Mouse (Mus musculus) liver, embryonic 16.5 days (tissue): ENCODE results near the gene Trim43a. TPM values are rescaled to one million over a fixed set of nuclear protein-coding genes. Genes with fewer than 3 reads are reported as not detected.
"Not testable (repeated sequence)": the region's sequence is repeated elsewhere in the genome, so short reads cannot be mapped to it uniquely, and the experiment has no call there.

Experiments used
- ATAC-seq: fragments of 200-750 bp; cut with Nextera tagmentation; 2 replicates; pipeline ENCODE4 v1.8.0; 2017; ENCODE audit warnings: low read depth, mild to moderate bottlenecking, moderate number of reproducible peaks, moderate library complexity
- H3K27ac ChIP-seq: fragments of 300-500 bp; sonication (generic); 2 replicates; pipeline ENCODE4 v1.5.1; 2014; ENCODE audit warnings: mild to moderate bottlenecking, low read length
- H3K27me3 ChIP-seq: fragments of 300-500 bp; sonication (generic); 2 replicates; pipeline ENCODE4 v1.6.1; 2014; ENCODE audit warnings: low read depth, low read length, mixed read lengths; ENCODE audit not compliant: control insufficient read depth, insufficient read depth
- H3K36me3 ChIP-seq: fragments of 300-500 bp; sonication (generic); 2 replicates; pipeline ENCODE4 v1.6.1; 2014; ENCODE audit warnings: mild to moderate bottlenecking; ENCODE audit not compliant: control insufficient read depth, insufficient read depth
- H3K4me1 ChIP-seq: fragments of 300-500 bp; sonication (generic); 2 replicates; pipeline ENCODE4 v1.6.1; 2014; ENCODE audit warnings: low read depth, low read length, mixed read lengths; ENCODE audit not compliant: control insufficient read depth
- H3K4me2 ChIP-seq: fragments of 300-500 bp; sonication (generic); 2 replicates; pipeline ENCODE4 v1.6.1; 2014; ENCODE audit warnings: low read depth, low read length, mixed read lengths
- H3K4me3 ChIP-seq: fragments of 300-500 bp; sonication (generic); 2 replicates; pipeline ENCODE4 v1.5.1; 2014; ENCODE audit warnings: low read depth, mild to moderate bottlenecking, low read length
- H3K9ac ChIP-seq: fragments of 300-500 bp; sonication (generic); 2 replicates; pipeline ENCODE4 v1.6.1; 2014; ENCODE audit warnings: low read depth, low read length
- H3K9me3 ChIP-seq: fragments of 300-500 bp; sonication (generic); replicated peaks from 2 replicates; pipeline ENCODE4 v1.6.1; 2016; ENCODE audit warnings: low read length; ENCODE audit not compliant: control insufficient read depth
- WGBS: fragments of 180-500 bp; shearing (Covaris S2); extraction: QIAGEN DNeasy Blood & Tissue Kit; methylation state at CpG from one replicate; pipeline ENCODE4 v1.1.7; 2014; ENCODE audit not compliant: insufficient replicate concordance; 5-methylcytosine and 5-hydroxymethylcytosine counted together
- polyA plus RNA-seq: library from polyadenylated mRNA; unstranded; fragments of >200 nt; fragmentation: Nextera tagmentation; extraction: Ambion mirVana; gene quantifications from 2 replicates; pipeline ENCODE4 v1.2.1, GENCODE M21; 2015

Trim43a gene
- polyA plus RNA-seq, result 0.06 and 0.08 TPM in 2 replicates

- H3K4me3 ChIP-seq, ATAC-seq, H3K27ac ChIP-seq, H3K4me1 ChIP-seq, H3K9me3 ChIP-seq, H3K9ac ChIP-seq, H3K4me2 ChIP-seq, H3K27me3 ChIP-seq, H3K36me3 ChIP-seq: not testable (repeated sequence)
- 50% methylated on average over 2 of the region's 2 CpGs for WGBS
These were observed at the start of gene Trim43a for GRCm38 (mm10) chr9:88580591-88580990. Gene Trim43a (plus strand): TSS chr9:88580891.

GRCm38 (mm10) chr9:88534093-88534492 is 46.6 kb upstream of the Trim43a start:
- Histone ChIP-seq H3K27me3 (no peaks in the 10 kb centered on the region), H3K36me3 (no peaks in the 10 kb centered on the region), H3K4me3 (no peak overlapping the region), H3K27ac (no peak overlapping the region), H3K4me1 (no peaks in the 10 kb centered on the region; the same call in 1 of the 2 replicates), H3K9me3 (no peaks in the 10 kb centered on the region), H3K4me2 (no peak overlapping the region), H3K9ac (no peak overlapping the region)
- WGBS, result 61% methylated on average over 5 of the region's 5 CpGs
- peak; percentile 58; the same call in 1 of the 2 replicates for ATAC-seq

- H3K27me3 ChIP-seq, result no peaks in the 10 kb centered on the region
- no peaks in the 10 kb centered on the region for H3K36me3 ChIP-seq
- no peak overlapping the region for H3K27ac ChIP-seq
- no peak overlapping the region for H3K4me3 ChIP-seq
- H3K4me2 ChIP-seq, result no peak overlapping the region
- H3K4me1 ChIP-seq, result no peaks in the 10 kb centered on the region
- no peak for ATAC-seq
- no peak overlapping the region for H3K9ac ChIP-seq
- H3K9me3 ChIP-seq, result no peaks in the 10 kb centered on the region
- WGBS, result 49% methylated on average over 5 of the region's 5 CpGs
These were observed 41.0 kb upstream of the Trim43a start for GRCm38 (mm10) chr9:88539546-88540224.

GRCm38 (mm10) chr9:88542816-88543215 is 37.9 kb upstream of the Trim43a start:
- H3K27me3 ChIP-seq, result no peaks in the 10 kb centered on the region
- no peak for ATAC-seq
- H3K27ac ChIP-seq, result no peak overlapping the region
- WGBS, result 41% methylated on average over 2 of the region's 2 CpGs
- no peak overlapping the region for H3K4me2 ChIP-seq
- no peak overlapping the region for H3K9ac ChIP-seq
- peaks cover 5% of the 10 kb centered on the region for H3K4me1 ChIP-seq
- no peak overlapping the region for H3K4me3 ChIP-seq
- no peaks in the 10 kb centered on the region for H3K9me3 ChIP-seq
- no peaks in the 10 kb centered on the region for H3K36me3 ChIP-seq

- Histone ChIP-seq H3K36me3 (no peaks in the 10 kb centered on the region), H3K4me2 (no peak overlapping the region)
- WGBS, result 40% methylated on average over 3 of the region's 3 CpGs
These were observed 35.2 kb upstream of the Trim43a start for GRCm38 (mm10) chr9:88545534-88545933.

GRCm38 (mm10) chr9:88546166-88546565 is 34.5 kb upstream of the Trim43a start:
- H3K9me3 ChIP-seq, result no peaks in the 10 kb centered on the region
- H3K27me3 ChIP-seq, result no peaks in the 10 kb centered on the region
- no peak overlapping the region for H3K4me2 ChIP-seq
- no peak overlapping the region for H3K9ac ChIP-seq
- no peaks in the 10 kb centered on the region for H3K36me3 ChIP-seq
- ATAC-seq, result no peak
- H3K27ac ChIP-seq, result no peak overlapping the region
- 7% methylated on average over 2 of the region's 2 CpGs for WGBS
- no peak overlapping the region for H3K4me3 ChIP-seq
- peaks cover 24% of the 10 kb centered on the region for H3K4me1 ChIP-seq

More at GRCm38 (mm10) chr9:88545534-88545933, 35.2 kb upstream of the Trim43a start:
- H3K27ac ChIP-seq, result no peak overlapping the region
- no peak for ATAC-seq
- no peaks in the 10 kb centered on the region for H3K9me3 ChIP-seq
- H3K4me1 ChIP-seq, result peaks cover 20% of the 10 kb centered on the region
- no peaks in the 10 kb centered on the region for H3K27me3 ChIP-seq
- no peak overlapping the region for H3K4me3 ChIP-seq
- no peak overlapping the region for H3K9ac ChIP-seq

GRCm38 (mm10) chr9:88546657-88547056 is 34.0 kb upstream of the Trim43a start:
- no peaks in the 10 kb centered on the region for H3K27me3 ChIP-seq
- H3K27ac ChIP-seq, result no peak overlapping the region
- H3K4me1 ChIP-seq, result peaks cover 24% of the 10 kb centered on the region
- no peak overlapping the region for H3K4me2 ChIP-seq
- H3K9me3 ChIP-seq, result no peaks in the 10 kb centered on the region
- no peak overlapping the region for H3K9ac ChIP-seq
- H3K36me3 ChIP-seq, result no peaks in the 10 kb centered on the region
- ATAC-seq, result no peak
- no peak overlapping the region for H3K4me3 ChIP-seq
- 48% methylated on average over 8 of the region's 8 CpGs for WGBS

- Histone ChIP-seq H3K9ac (peak overlapping the region; percentile 87), H3K36me3 (no peaks in the 10 kb centered on the region), H3K4me3 (peak overlapping the region; percentile 82), H3K4me1 (peaks cover 24% of the 10 kb centered on the region), H3K4me2 (peak overlapping the region; percentile 84), H3K27me3 (no peaks in the 10 kb centered on the region), H3K27ac (0 out of 2 replicates have a peak overlapping the region, but pooled peaks have one; percentile 17), H3K9me3 (no peaks in the 10 kb centered on the region)
- ATAC-seq, result peak; percentile 38
- 16% methylated on average over 7 of the region's 7 CpGs for WGBS
These were observed 33.4 kb upstream of the Trim43a start for GRCm38 (mm10) chr9:88547270-88547669.

GRCm38 (mm10) chr9:88547851-88548613 is 32.7 kb upstream of the Trim43a start, which contains the start of gene Zfp949:
Gene Zfp949 (plus strand): TSS chr9:88548020.
- under 1% methylated on average over 30 of the region's 30 CpGs for WGBS
- Histone ChIP-seq H3K36me3 (no peaks in the 10 kb centered on the region), H3K9ac (peak within 1 kb of the TSS; percentile 87), H3K27me3 (no peaks in the 10 kb centered on the region), H3K4me2 (peak within 1 kb of the TSS; percentile 84), H3K9me3 (no peaks in the 10 kb centered on the region), H3K4me1 (peaks cover 24% of the 10 kb centered on the region), H3K27ac (peak within 1 kb of the TSS; percentile 91), H3K4me3 (peak within 1 kb of the TSS; percentile 82)
- ATAC-seq, result peak; percentile 98
